Mouse (Mus musculus) bone marrow, adult 2 months (tissue): Measurements from ENCODE around the gene Bckdhb.

ENCODE experiments used
- CTCF ChIP-seq: fragments of 200-500 bp; IDR thresholded peaks from 2 replicates; pipeline ENCODE4 v1.5.1; 2011; ENCODE audit warnings: low read length, control low read depth; ENCODE audit not compliant: control insufficient read depth, insufficient read depth
- POLR2A ChIP-seq: fragments of 200-500 bp; IDR thresholded peaks from 2 replicates; pipeline ENCODE4 v1.6.1; 2011; ENCODE audit warnings: low read depth, mild to moderate bottlenecking, control low read depth, low read length, borderline replicate concordance; ENCODE audit not compliant: control insufficient read depth

DNA sequence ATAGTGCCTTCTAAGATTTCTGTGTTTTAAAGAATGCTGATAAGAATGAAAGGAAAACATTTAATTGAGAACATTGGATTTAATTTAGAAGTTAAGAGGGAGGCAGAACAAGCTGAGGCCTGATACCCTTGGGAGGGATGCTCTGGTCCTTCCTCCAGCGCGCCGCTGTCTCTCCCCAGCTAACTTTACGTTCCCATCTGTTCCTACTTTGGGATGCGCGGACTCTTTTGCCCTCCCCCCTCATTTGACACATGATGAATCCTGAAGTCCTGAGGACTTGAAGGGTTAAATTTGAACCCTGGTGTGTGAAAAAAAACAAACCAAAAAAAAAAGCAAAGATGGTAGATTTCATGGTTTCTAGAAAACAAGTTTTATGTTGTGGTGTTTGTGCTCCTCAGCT, 147.6 kb downstream of the Bckdhb start:
- no peak for TF ChIP-seq POLR2A
- no peak for TF ChIP-seq CTCF
